In genomic region chr1:164316697-164317096, GRCm38 (mm10) we compare ENCODE assay signal across 8 mouse cellular contexts. TPM values are rescaled to one million over a fixed set of nuclear protein-coding genes. Genes with fewer than 3 reads are reported as not detected.
DNase-seq lines count a peak whose midpoint lies in the region; ATAC-seq lines count a peak whose summit lies in the region.

No protein-coding gene starts in this region.

- DNase-seq in gastrocnemius, adult 18-20 months (ENCODE audit: low spot score), result peak; percentile 64
- DNase-seq in gastrocnemius, postnatal 25 days, result no peak
- peak; percentile 40 for DNase-seq in adrenal gland, adult 8-10 months
- peak; percentile 75 for DNase-seq in embryo, embryonic 11 days
- DNase-seq in layer of hippocampus, postnatal 14 days (ENCODE audit: low spot score in 2 of 2), result peak; percentile 78 to 88
- DNase-seq in mesoderm, embryonic 11.5 days (ENCODE audit: low read depth, low spot score), result peak; percentile 72
- DNase-seq in right cerebral cortex, postnatal 4 days, result peak; percentile 93

- peak; percentile 89 for ATAC-seq in granulocyte monocyte progenitor cell, adult 5-6 weeks (replicated peaks; ENCODE audit: poor library complexity, severe bottlenecking)

RNA-seq across cellular contexts. Expression of gene Blzf1, which starts 9.4 kb away (rescaled TPM):
- 10 to 100 TPM; 24.1 to 25.6 TPM for total RNA-seq in gastrocnemius, adult 18-20 months (2021)
- total RNA-seq in gastrocnemius, postnatal 25 days (2021), result 10 to 100 TPM; 22.7 to 23.6 TPM
- 10 to 100 TPM; 23.2 to 27.1 (median 24.6) TPM for total RNA-seq in adrenal gland, adult 8-10 months (2022)
- 15.6 and 30.9 TPM in 2 replicates for total RNA-seq in granulocyte monocyte progenitor cell, adult 5-6 weeks (2014; fragmentation: Nextera tagmentation)
- total RNA-seq in granulocyte monocyte progenitor cell, adult 5-6 weeks (2017), result 36.2 and 44.7 TPM in 2 replicates
- 10 to 100 TPM; 27.6 to 29.2 TPM for total RNA-seq in layer of hippocampus, postnatal 14 days (2021)

RNA-seq across cellular contexts. Expression of gene Nme7, which starts 12.8 kb away (rescaled TPM):
- total RNA-seq in gastrocnemius, adult 18-20 months (2021), result 1 to 10 TPM; 1.3 to 1.7 TPM
- total RNA-seq in gastrocnemius, postnatal 25 days (2021), result 1 to 10 TPM; 1.6 to 1.8 TPM
- total RNA-seq in adrenal gland, adult 8-10 months (2022), result 10 to 100 TPM; 25.7 to 27.3 (median 26.2) TPM
- total RNA-seq in granulocyte monocyte progenitor cell, adult 5-6 weeks (2014; fragmentation: Nextera tagmentation), result 13.1 and 23.5 TPM in 2 replicates
- total RNA-seq in granulocyte monocyte progenitor cell, adult 5-6 weeks (2017), result 43.2 and 53.0 TPM in 2 replicates
- total RNA-seq in layer of hippocampus, postnatal 14 days (2021), result 10 to 100 TPM; 17.0 to 21.9 TPM

RNA-seq across cellular contexts. Expression of gene Ccdc181, which starts 41.3 kb away (rescaled TPM):
- total RNA-seq in gastrocnemius, adult 18-20 months (2021), result 10 to 100 TPM; 12.3 to 13.5 TPM
- total RNA-seq in gastrocnemius, postnatal 25 days (2021), result 1 to 10 TPM; 6.3 to 8.2 TPM
- total RNA-seq in adrenal gland, adult 8-10 months (2022), result 10 to 100 TPM in 3 of 4 experiments, 1 to 10 TPM in 1; 8.2 to 13.3 (median 11.6) TPM
- 5.5 and 6.1 TPM in 2 replicates for total RNA-seq in granulocyte monocyte progenitor cell, adult 5-6 weeks (2014; fragmentation: Nextera tagmentation)
- 23.0 and 25.3 TPM in 2 replicates for total RNA-seq in granulocyte monocyte progenitor cell, adult 5-6 weeks (2017)
- 10 to 100 TPM; 18.7 to 19.8 TPM for total RNA-seq in layer of hippocampus, postnatal 14 days (2021)

Comparison
In these comparisons a context has a peak if more than half of its experiments do, and no peak if none do; other contexts are left out.
1. RNA of gene Nme7, which starts 12.8 kb away (total RNA-seq): 13.1 to 53.0 TPM in granulocyte monocyte progenitor cell, adult 5-6 weeks, 25.7 to 27.3 TPM in adrenal gland, adult 8-10 months and 17.0 to 21.9 TPM in layer of hippocampus, postnatal 14 days; 1.6 to 1.8 TPM in gastrocnemius, postnatal 25 days and 1.3 to 1.7 TPM in gastrocnemius, adult 18-20 months; every median in the first group is over 4 times any median in the second.